Mouse (Mus musculus): ENCODE measurements around the gene Uggt1. TPM values are rescaled to one million over a fixed set of nuclear protein-coding genes. Genes with fewer than 3 reads are reported as not detected.

The Uggt1 gene
- polyA plus RNA-seq, 1 experiment from 2014 or later: 18.4 TPM

Small RNA genes within 50 kb of the gene (microRNA-seq; reads per million reads assigned to microRNA genes)
- 2.6 reads per million for gene Mir6897

Other genes starting within 250 kb of the Uggt1 start
- gene Hs6st1, start 176.3 kb downstream of the Uggt1 start, polyA plus RNA-seq (2015; fragmentation: Nextera tagmentation; extraction: Ambion mirVana): 4.6 and 6.1 TPM in 2 replicates
- gene Neurl3, start 30.0 kb upstream of the Uggt1 start, polyA plus RNA-seq (2015; fragmentation: Nextera tagmentation; extraction: Ambion mirVana): 2.4 and 2.8 TPM in 2 replicates
- 2.1 and 2.2 TPM in 2 replicates for gene Arid5a, start 63.0 kb upstream of the Uggt1 start, polyA plus RNA-seq (2015; fragmentation: Nextera tagmentation; extraction: Ambion mirVana)
- 10.9 and 12.2 TPM in 2 replicates for gene Kansl3, start 124.5 kb upstream of the Uggt1 start, polyA plus RNA-seq (2015; fragmentation: Nextera tagmentation; extraction: Ambion mirVana)
- 0.23 TPM in 2 replicates for gene Fer1l5, start 127.6 kb upstream of the Uggt1 start, polyA plus RNA-seq (2015; fragmentation: Nextera tagmentation; extraction: Ambion mirVana)
- 13.2 and 16.3 TPM in 2 replicates for gene Lman2l, start 200.6 kb upstream of the Uggt1 start, polyA plus RNA-seq (2015; fragmentation: Nextera tagmentation; extraction: Ambion mirVana)
- gene Cnnm4, start 226.9 kb upstream of the Uggt1 start, polyA plus RNA-seq (2015; fragmentation: Nextera tagmentation; extraction: Ambion mirVana): 3.2 and 3.5 TPM in 2 replicates